Mouse (Mus musculus) neutrophil, adult 5-6 weeks (primary cell): Measurements from ENCODE around the gene Slx4. TPM values are rescaled to one million over a fixed set of nuclear protein-coding genes. Genes with fewer than 3 reads are reported as not detected.
"Not testable (repeated sequence)": the region's sequence is repeated elsewhere in the genome, so short reads cannot be mapped to it uniquely, and the experiment has no call there.

Source experiments
- ATAC-seq: fragments of 151-379, 151-347 bp; 2 replicates; pipeline ENCODE4 v1.8.0; 2017; ENCODE audit warnings: mild to moderate bottlenecking, moderate TSS enrichment; ENCODE audit not compliant: insufficient number of reproducible peaks, poor library complexity, low FRiP score, severe bottlenecking; ENCODE audit errors: extremely low read depth
- total RNA-seq: library from RNA; stranded (forward); fragments of 200-1000 nt; gene quantifications from 2 replicates; pipeline ENCODE4 v1.2.3, GENCODE M21; 2017

Gene Slx4
- total RNA-seq, 1 experiment from 2014 or later = 52.5 TPM

DNA sequence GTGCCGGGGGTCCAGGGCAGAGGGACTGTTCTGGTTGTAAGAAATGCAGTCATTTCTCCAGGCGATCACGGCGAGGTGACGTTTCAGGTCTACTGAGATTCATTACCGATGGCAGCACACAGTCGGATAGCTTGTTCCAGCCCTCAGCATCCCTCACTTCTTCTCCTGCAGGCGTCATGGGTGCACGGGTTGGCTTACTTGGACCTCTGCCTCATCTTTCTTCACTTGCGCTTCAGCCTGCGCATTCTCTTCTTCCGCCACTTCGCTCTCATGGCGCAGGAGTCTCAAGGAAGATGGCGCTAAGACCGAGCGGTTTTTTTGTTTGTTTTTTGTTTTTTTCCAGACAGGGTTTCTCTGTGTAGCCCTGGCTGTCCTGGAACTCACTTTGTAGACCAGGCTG is 13.2 kb upstream of the Slx4 start:
- not testable (repeated sequence) for ATAC-seq

DNA sequence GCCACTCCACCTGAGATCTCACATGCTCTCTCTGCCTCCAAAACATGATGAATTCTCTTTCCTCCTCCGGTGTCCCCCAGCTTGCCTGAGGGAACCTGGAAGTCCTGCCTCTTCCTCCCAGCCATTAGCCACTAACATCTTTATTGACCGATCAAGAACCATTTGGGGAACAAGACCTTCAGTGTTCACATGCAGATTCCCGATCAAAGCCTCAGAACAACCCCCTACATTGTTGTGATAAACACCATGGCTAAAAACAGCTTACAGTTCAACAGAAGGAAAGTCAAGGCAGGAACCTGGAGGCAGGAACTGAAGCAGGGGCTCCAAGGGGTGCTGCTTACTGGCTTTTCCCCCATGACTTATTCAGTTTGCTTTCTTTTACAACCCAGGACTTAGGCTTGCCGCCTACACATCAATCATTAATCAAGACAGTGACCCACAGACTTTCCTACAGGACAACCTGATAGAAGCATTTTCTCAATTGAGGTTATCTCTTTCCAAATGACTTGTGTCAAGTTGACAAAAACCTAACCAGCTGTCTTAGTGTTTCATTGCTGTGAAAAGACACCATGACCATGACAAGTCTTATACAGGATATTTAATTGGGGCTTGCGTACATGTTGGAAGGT is 10.6 kb upstream of the Slx4 start:
- ATAC-seq = no peak

DNA sequence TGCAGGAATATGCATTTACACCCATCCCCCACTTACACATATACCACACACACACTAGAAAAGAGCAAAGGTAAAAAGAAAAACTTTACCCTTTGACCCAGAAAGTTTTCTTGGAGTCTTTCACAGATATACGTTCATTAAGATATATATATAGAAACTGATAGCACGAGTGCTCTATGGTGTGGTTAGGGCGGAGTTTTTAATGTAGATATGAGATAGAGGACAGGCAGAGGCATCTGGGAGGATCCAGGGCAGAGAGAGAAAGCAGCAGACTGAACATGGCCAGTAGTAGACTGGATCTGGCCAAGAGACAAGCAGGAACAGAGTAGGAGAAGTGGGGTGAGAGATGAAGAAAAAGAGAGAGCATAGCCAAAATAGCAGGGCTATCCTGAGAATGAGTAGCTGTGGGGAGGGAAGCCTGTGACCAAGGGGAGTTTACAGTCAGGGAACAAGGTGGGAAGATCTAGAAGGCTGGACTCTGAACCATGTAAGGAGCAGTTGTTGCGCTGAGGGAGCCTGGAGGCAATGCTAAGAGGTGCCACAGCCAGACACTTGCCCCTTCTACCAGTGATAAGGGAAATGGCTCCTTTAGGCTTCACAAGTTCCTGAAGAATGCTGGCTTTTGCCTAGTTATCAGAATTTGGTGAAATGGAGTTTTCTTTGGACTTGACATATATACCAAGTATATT is 9.5 kb upstream of the Slx4 start:
- ATAC-seq = no peak

DNA sequence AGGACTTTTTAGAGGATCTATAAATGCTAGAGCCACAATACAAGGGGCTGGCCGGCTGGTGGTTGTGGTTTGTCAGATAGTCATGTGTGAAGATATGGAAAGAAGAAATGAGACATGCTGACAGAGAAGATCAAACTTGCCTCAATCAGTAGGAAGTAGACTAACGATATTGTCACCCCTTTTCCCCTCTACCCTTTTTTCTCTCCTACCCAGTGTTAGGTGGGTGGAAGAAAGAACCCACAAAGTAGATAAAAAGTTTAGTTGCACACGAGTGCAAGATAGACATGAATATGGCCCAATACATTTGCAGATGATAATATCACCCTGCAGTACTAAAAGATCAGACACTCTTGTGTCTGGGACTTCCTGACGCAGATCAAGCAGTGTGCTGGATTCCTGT is 15.2 kb downstream of the Slx4 start:
- ATAC-seq = no peak

DNA sequence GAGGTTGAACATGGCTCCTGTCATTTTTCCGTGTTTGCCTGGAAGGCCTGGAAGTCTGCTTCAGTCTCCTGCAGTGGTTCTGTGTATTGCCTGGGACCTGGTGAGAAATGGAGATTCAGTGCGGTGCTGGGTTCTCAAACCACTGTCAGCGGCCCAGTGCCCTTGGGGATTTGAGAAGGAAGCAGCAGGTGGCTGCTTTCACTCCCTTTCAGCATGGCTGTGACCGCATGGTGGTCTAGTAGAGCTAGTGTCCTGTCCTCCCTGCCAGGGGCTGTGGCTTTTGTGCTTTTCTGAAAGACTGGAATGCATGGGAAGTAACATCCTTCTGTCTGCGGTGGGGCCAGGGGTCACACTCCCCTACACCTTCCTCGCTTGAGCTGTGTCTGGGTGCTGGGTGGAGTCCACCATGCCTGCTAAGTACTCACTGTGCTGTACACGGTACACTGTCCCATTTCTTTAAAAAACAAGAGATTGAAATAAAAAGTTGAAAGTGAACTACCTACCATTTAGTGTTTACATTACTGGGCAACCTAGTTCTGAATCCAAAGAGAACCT is 20.3 kb downstream of the Slx4 start:
- ATAC-seq = peak; percentile 46; the same call in 1 of the 2 replicates

DNA sequence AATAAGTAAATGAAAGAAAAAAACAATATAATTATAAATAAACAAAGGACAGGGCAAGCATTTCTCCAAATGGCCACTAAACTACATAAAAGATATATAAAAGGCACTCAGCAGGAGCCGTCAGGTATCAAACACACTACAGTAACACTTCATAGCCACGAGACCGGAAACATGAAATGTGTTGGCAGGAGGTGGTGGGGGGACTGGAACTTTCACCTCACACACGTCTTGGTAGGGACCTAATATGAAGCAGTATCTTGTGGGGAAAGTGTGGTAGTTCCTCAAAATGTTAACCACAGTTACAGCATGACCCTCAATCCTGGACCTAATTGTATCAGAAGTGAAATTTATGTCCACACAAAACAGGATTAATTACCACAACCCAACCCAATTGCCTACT is 21.4 kb downstream of the Slx4 start:
- ATAC-seq = peak; percentile 25; the same call in 1 of the 2 replicates

DNA sequence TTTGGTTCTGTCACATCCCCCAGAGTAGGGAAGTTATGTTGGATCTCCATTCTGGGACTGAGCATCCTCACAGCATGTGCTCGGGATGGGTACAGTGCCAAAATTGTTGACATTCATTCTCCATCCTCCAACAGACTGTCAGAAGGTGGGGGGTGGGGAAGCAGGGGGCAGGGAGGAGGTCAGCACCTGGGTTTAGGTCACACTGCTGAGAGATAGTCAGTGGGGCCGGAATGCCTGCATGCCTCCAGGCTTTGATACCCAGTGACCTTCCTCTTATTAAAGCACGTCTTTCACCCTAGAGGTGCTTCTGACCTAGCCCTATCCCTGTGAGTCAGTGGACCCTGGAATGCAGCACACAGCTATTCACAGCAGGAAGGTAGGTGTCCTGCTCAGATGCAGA is 26.9 kb downstream of the Slx4 start:
- no peak for ATAC-seq

DNA sequence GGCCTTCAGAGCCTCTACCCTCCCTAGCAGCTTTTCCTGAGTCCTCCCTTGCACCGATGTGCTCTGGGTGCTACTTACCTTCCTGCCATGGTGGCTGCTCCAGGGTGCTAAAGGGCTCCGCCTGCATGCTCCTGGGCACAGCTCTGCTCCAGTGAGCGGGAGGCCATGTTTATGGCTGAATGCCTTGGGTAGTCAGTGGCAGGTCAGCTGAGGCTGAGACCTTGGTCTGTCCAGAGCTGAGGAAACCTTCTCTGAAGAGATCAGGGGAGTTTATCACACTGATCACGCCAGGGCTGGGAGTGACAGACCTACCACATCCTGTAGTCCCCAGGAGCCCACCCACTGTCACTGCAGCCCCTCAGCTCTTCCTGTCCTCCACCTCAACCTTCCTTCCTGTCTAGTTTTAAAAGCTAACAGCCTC is 27.3 kb downstream of the Slx4 start, which contains the start of gene Nlrc3:
Gene Nlrc3, minus strand, starts transcription at position 382 of the 421 bp plus-strand sequence.
- peak; percentile 50 for ATAC-seq

DNA sequence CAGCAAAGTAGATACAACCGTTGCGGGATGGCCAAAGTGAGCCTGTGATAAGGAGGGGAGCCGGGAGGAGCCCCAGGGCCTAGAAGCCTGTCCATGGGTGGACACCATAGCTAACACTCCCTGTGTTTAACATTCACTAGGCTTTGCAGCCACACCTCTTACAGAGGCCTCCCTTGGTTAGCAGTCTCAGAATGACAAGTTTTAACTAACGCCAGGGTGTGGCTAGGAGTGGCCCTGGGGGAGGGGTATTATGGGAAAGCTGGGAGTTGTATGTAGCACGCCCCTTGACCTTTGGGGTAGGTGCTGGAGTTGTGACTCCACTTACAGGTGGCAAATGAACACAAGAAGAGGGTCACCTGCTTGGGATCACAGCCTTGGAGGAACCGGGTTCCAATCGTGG is 27.9 kb downstream of the Slx4 start:
- no peak for ATAC-seq

DNA sequence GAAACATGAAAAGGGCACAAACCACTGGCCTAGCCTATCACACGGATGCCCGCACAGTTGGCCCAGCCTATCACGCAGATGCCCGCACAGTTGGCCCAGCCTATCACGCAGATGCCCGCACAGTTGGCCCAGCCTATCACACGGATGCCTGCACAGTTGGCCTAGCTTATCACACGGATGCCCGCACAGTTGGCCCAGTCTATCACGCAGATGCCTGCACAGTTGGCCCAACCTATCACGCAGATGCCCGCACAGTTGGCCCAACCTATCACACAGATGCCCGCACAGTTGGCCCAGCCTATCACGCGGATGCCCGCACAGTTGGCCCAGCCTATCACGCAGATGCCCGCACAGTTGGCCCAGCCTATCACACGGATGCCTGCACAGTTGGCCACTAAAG is 29.1 kb downstream of the Slx4 start:
- not testable (repeated sequence) for ATAC-seq

DNA sequence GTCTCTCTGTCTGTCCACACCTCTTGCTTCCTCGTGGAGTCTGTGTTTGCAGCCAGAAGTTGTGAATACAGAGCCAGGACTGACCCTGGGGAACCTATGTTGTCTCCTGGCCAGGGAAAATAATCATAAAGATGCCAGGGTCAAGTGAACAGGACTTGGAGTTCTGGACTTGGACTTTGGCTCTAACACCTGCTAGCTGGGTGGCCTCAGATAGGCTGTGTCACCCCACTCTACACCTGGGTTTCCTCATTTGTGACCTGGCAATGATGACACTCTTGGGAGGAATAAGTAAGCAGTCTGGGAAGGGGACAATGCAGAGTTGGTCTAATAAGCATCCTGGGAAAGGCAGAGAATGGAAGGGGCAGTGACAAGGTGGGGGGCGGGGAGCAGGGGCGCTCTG is 38.0 kb downstream of the Slx4 start:
- no peak for ATAC-seq

DNA sequence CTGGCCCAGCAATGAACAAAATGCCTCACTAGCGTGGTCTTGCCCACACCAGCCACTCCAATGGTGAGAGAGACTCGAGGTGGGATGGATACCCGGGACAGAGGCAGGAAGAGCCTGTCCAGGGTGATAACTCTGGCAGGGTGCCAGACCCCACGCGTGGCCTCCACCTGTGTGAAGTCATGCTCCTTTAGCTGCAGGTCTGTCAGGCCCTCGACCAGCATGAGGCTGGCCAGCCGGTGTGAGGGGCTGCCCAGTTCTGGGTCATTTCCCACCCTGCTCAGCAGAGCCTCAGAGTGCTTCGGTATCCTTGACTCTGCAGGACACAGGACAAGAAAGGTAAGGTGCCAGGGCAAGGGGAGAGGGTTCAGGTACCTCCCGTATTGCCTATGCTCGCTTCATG is 38.6 kb downstream of the Slx4 start:
- no peak for ATAC-seq

DNA sequence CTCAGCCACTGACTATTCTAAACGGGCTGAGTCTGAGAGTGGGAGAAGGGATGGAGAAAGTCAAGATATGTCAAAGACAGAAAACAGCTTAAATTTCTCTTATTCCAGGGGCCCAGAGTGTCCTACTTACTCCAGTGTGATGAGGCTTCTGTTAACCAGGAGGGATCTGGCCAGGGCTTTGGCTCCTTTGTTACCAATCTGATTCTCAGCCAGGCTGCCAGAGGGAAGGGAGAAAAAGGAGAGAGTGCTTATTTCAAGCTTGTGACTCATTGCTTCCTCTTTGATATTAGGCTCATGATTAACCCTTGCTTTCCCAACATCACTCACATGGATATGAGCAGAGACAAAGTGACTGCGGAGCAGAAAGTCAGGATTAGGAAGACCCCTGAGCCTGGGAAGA is 44.3 kb downstream of the Slx4 start:
- no peak for ATAC-seq

DNA sequence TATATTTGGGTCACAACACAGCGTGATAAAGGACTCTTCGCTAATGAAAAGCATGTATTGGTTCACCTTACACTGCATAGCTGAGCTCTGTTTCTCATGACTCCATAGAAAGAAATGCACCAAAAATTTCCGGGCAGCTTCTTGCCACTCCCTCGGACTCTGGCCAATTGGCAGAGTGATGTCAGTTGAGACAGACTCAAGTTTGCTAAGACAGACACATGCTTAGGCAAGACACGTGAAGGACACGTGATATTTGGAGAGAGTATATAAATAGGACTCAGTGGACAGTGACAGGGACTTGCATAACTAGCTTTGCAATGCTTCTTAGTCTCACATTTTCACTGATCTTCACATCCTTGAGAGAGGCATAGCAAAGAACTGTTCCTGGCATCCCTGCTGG is 47.2 kb downstream of the Slx4 start:
- ATAC-seq = no peak

DNA sequence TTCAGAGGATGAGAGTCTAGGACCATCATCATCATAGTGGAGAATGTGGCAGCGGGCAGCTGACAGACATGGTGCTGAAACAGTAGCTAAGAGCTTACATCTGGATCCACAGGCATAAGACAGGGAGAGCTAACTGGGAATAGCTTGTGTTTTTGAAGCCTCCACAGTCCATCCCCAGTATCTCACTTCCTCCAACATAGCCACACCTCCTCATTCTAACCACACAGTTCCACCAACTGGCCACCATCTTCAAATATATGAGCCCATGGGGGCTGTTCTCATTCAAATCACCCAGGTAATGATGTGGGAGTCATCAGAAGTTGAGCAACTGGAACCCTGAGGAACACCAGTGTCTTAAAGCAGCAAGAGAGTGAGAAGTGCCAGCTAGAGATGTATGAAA is 52.4 kb downstream of the Slx4 start:
- ATAC-seq = no peak

DNA sequence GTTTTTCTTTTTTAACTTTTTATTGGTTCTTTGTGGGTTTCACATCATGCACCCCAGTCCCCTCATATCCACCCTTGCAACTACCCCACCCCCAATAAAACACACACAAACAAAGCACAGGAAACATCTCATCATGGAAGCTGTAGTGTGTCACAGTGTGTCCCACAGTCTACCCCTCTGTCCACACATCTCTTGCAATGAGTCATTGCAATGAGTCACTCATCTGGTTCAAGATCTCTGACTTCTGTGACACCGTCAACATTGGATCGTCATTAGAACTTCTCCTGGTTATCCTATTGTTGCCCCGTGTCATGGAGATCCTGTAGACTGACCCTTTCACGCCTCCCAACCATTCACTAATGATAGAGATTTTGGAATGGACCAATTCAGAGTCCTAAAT is 68.9 kb downstream of the Slx4 start:
- ATAC-seq = no peak

DNA sequence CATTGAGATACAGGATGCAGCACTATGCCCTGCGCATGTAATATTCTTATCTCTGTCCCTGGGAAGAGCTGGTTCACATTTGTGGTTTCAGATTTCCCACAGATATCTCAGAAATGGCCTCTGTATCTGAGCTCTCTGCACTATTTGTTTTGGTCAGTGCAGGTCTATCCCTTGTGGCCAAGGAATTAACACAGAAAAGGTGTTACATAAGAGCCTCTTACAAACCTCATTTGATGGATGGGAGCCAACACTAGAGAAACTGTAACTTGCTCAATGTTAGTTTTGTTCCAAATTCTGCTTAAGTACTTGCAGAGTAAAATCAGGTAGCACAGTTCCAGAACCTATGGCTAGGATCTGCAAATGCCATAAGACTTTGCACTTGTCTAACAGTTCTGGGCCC is 69.5 kb downstream of the Slx4 start:
- no peak for ATAC-seq

DNA sequence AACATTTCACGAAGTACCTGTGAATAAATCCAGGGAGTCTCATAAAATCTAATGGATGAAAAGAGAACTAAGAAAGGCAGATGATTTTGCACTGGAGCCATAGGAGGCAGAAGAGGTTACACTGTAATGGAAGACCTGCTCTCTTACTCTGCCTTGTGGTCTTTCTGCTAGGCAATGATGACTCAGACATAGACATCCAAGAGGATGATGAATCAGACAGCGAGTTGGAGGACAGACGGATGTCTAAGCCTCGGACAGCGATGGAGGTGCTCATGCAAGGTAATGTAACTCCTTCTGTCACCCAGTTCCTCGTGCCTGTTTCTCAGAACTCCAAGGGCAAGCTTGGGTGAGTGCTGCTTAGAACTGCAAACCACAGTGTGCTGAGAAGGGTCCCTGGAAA is 70.0 kb downstream of the Slx4 start:
- no peak for ATAC-seq

DNA sequence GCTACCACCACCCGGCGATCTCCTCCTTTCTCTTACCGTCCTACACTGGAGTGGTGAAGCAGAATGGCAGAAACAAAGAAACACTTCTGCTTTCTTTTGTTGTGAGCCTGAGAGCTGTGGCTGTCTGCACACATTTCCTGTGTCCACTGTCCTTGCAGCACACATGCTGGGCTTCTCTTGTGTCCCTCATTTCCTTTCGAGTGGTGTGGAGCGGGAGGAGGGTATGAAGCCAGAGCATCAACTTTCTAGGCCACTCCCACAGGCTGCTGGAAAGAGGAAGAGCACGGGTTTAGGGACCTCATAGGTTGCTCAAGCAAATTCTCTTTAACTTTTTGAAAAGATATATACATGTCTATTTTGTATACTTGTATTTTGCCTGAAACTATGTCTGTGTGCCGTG is 74.4 kb downstream of the Slx4 start:
- peak; percentile 73 for ATAC-seq
